Mouse (Mus musculus) liver, adult 2 months (tissue): Measurements from ENCODE around the gene Tex14. TPM values are rescaled to one million over a fixed set of nuclear protein-coding genes. Genes with fewer than 3 reads are reported as not detected.

ENCODE experiments used
- DNase-seq: peaks from one replicate; pipeline ENCODE4 v3.0.0-alpha.2; 2011; ENCODE audit warnings: low read depth, low spot score; ENCODE audit errors: extremely low read depth
- H3K27ac ChIP-seq: fragments of 200-500 bp; replicated peaks from 2 replicates; pipeline ENCODE4 v1.5.1; 2012; ENCODE audit warnings: low read depth, mild to moderate bottlenecking, control low read depth, inconsistent platforms, low read length; ENCODE audit not compliant: insufficient read depth
- H3K27me3 ChIP-seq: fragments of 200-500 bp; 2 replicates; pipeline ENCODE4 v1.6.1; 2012; ENCODE audit warnings: mild to moderate bottlenecking, moderate library complexity, low read length, inconsistent platforms; ENCODE audit not compliant: control insufficient read depth, insufficient read depth
- H3K36me3 ChIP-seq: fragments of 200-500 bp; 2 replicates; pipeline ENCODE4 v1.6.1; 2012; ENCODE audit warnings: low read length, inconsistent platforms; ENCODE audit not compliant: control insufficient read depth, insufficient read depth
- H3K4me1 ChIP-seq: fragments of 200-500 bp; 2 replicates; pipeline ENCODE4 v1.6.1; 2011; ENCODE audit warnings: low read length; ENCODE audit not compliant: control insufficient read depth, insufficient read depth
- H3K4me3 ChIP-seq: fragments of 200-500 bp; 2 replicates; pipeline ENCODE4 v1.5.1; 2011; ENCODE audit warnings: low read depth, mild to moderate bottlenecking, control low read depth, low read length, moderate library complexity; ENCODE audit not compliant: insufficient read depth
- H3K79me2 ChIP-seq: fragments of 200-500 bp; 2 replicates; pipeline ENCODE4 v1.6.1; 2012; ENCODE audit warnings: inconsistent platforms, mild to moderate bottlenecking, low read length, moderate library complexity; ENCODE audit not compliant: control insufficient read depth, insufficient read depth
- H3K9ac ChIP-seq: fragments of 200-500 bp; 2 replicates; pipeline ENCODE4 v1.6.1; 2012; ENCODE audit warnings: low read depth, mild to moderate bottlenecking, control low read depth, inconsistent platforms, low read length
- CTCF ChIP-seq: fragments of 200-500 bp; IDR thresholded peaks from 2 replicates; pipeline ENCODE4 v1.5.1; 2011; ENCODE audit warnings: low read depth, low read length, control low read depth
- POLR2A ChIP-seq: fragments of 200-500 bp; IDR thresholded peaks from 2 replicates; pipeline ENCODE4 v1.6.1; 2011; ENCODE audit warnings: low read length, control low read depth; ENCODE audit not compliant: insufficient read depth; ENCODE audit errors: extremely low read depth
- WGBS: fragments of 180-500 bp; shearing (Covaris S2); methylation state at CpG from one replicate; pipeline ENCODE4 v1.1.7; 2018; 5-methylcytosine and 5-hydroxymethylcytosine counted together
- polyA plus RNA-seq: library from polyadenylated mRNA; depleted of rRNA; stranded (reverse); fragments of >200 nt; gene quantifications from 2 replicates; pipeline ENCODE4 v1.2.3, GENCODE M21; 2012
- total RNA-seq: library from RNA; depleted of rRNA; stranded (reverse); fragments of >200 nt; gene quantifications from 2 replicates; pipeline ENCODE4 v1.2.3, GENCODE M21; 2014

The Tex14 gene
- total and polyA plus RNA-seq, 2 experiments, result 0.02 to 0.28 TPM

GRCm38 (mm10) chr11:87566501-87566900 is 161.6 kb downstream of the Tex14 start, which contains the start of gene Gm11492:
Gene Gm11492 (plus strand): TSS chr11:87566653.
- TF ChIP-seq CTCF (no peak), POLR2A (no peak)
- H3K4me3 ChIP-seq, result no peak within 1 kb of the TSS
- no peak within 1 kb of the TSS for H3K9ac ChIP-seq
- no peak for DNase-seq
- no peak within 1 kb of the TSS for H3K27ac ChIP-seq
- no peaks in the 10 kb centered on the region for H3K79me2 ChIP-seq
- H3K36me3 ChIP-seq, result no peaks in the 10 kb centered on the region
- 27% methylated on average over 3 of the region's 3 CpGs for WGBS
- no peaks in the 10 kb centered on the region for H3K4me1 ChIP-seq
- no peaks in the 10 kb centered on the region for H3K27me3 ChIP-seq

- H3K79me2 ChIP-seq, result no peaks in the 10 kb centered on the region
- H3K9ac ChIP-seq, result no peak within 1 kb of the TSS
- H3K36me3 ChIP-seq, result no peaks in the 10 kb centered on the region
- H3K27ac ChIP-seq, result no peak within 1 kb of the TSS
- H3K4me3 ChIP-seq, result no peak within 1 kb of the TSS
- no peak for DNase-seq
- WGBS, result 70% methylated on average over 7 of the region's 7 CpGs
- H3K4me1 ChIP-seq, result no peaks in the 10 kb centered on the region
- TF ChIP-seq POLR2A (no peak), CTCF (no peak)
- no peaks in the 10 kb centered on the region for H3K27me3 ChIP-seq
Observed at GRCm38 (mm10) chr11:87568255-87568953, 163.5 kb downstream of the Tex14 start, which contains the start of gene Sept4. Gene Sept4 (plus strand): TSS chr11:87568903.

GRCm38 (mm10) chr11:87570743-87571142 is 165.9 kb downstream of the Tex14 start:
- Histone ChIP-seq H3K36me3 (no peaks in the 10 kb centered on the region), H3K27me3 (no peaks in the 10 kb centered on the region), H3K27ac (peak overlapping the region; percentile 10; the same call in 1 of the 2 replicates), H3K4me3 (no peak overlapping the region), H3K79me2 (no peaks in the 10 kb centered on the region), H3K9ac (no peak overlapping the region), H3K4me1 (0 out of 2 replicates have a peak, but pooled peaks cover 3% of the 10 kb centered on the region)
- WGBS, result 79% methylated on average over 5 of the region's 5 CpGs
- peak; percentile 33 for DNase-seq
- TF ChIP-seq POLR2A, result no peak
- TF ChIP-seq CTCF, result no peak

GRCm38 (mm10) chr11:87571361-87571950 is 166.6 kb downstream of the Tex14 start:
- no peak for TF ChIP-seq CTCF
- no peak for TF ChIP-seq POLR2A
- Histone ChIP-seq H3K4me3 (no peak overlapping the region), H3K4me1 (0 out of 2 replicates have a peak, but pooled peaks cover 3% of the 10 kb centered on the region), H3K9ac (no peak overlapping the region), H3K79me2 (no peaks in the 10 kb centered on the region), H3K27ac (peak overlapping the region; percentile 16; the same call in 1 of the 2 replicates), H3K36me3 (no peaks in the 10 kb centered on the region), H3K27me3 (no peaks in the 10 kb centered on the region)
- peak; percentile 30 for DNase-seq
- 89% methylated on average over 1 of the region's 1 CpGs for WGBS

GRCm38 (mm10) chr11:87573751-87574150 is 168.9 kb downstream of the Tex14 start:
- H3K27ac ChIP-seq, result 0 out of 2 replicates have a peak overlapping the region, but pooled peaks have one; percentile 32
- H3K36me3 ChIP-seq, result no peaks in the 10 kb centered on the region
- H3K4me3 ChIP-seq, result no peak overlapping the region
- peaks cover 3% of the 10 kb centered on the region; the same call in 1 of the 2 replicates for H3K4me1 ChIP-seq
- DNase-seq, result no peak
- no peaks in the 10 kb centered on the region for H3K27me3 ChIP-seq
- no peak overlapping the region for H3K9ac ChIP-seq
- WGBS, result 83% methylated on average over 7 of the region's 7 CpGs
- H3K79me2 ChIP-seq, result no peaks in the 10 kb centered on the region
- TF ChIP-seq CTCF, result no peak
- no peak for TF ChIP-seq POLR2A
